Mouse (Mus musculus): ENCODE data around the gene Ptp4a2. TPM values are rescaled to one million over a fixed set of nuclear protein-coding genes. Genes with fewer than 3 reads are reported as not detected.
A peak's percentile ranks its signal among the peaks of the same experiment; 100 is the strongest.
"Not testable (repeated sequence)": the region's sequence is repeated elsewhere in the genome, so short reads cannot be mapped to it uniquely, and the experiment has no call there.

Gene Ptp4a2
- polyA plus RNA-seq, 1 experiment from 2014 or later: 395 TPM

- peak; percentile 41 for DNase-seq (ENCODE audit: low spot score)
- H3K9me3 ChIP-seq (ENCODE audit: control insufficient read depth, low read length); H3K27ac ChIP-seq (ENCODE audit: low read depth, low read length); H3K27me3 ChIP-seq (ENCODE audit: control insufficient read depth, insufficient read depth, low read length); H3K36me3 ChIP-seq (ENCODE audit: control insufficient read depth, insufficient read depth, low read length); H3K9ac ChIP-seq (ENCODE audit: low read length); ATAC-seq (replicated peaks; ENCODE audit: low FRiP score); H3K4me3 ChIP-seq (ENCODE audit: low read depth, low read length); H3K4me1 ChIP-seq (replicated peaks; ENCODE audit: control insufficient read depth, insufficient read depth, low read length); H3K4me2 ChIP-seq (ENCODE audit: low read depth, low read length, severe bottlenecking): not testable (repeated sequence)
- 94% methylated on average over 5 of the region's 5 CpGs for WGBS
Measured at GRCm38 (mm10) chr4:129866171-129866570, 55.2 kb downstream of the Ptp4a2 start.

DNA sequence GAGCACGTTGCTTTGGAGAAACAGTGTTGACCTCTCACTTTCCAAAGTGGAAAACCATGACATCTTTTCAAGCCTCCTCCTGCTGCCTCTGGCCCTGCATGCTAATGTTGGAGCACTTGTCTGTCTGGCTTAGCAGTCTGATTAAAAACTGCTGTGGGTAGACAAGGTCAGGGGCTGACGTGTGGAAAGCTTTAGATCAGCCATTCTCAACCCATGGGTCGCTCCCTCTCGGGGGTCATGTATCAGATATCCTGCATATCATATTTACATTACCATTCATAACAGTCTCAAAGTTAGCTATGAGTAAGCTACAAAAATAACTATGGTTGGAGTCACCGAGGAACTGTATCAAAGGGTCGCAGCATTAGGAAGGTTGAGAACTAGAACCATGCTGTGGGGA, 57.2 kb downstream of the Ptp4a2 start:
- DNase-seq (ENCODE audit: low spot score): peak; percentile 45
- no peak for ATAC-seq (replicated peaks; ENCODE audit: low FRiP score)
- WGBS: 72% methylated on average over 6 of the region's 6 CpGs
- Histone ChIP-seq H3K4me3 (ENCODE audit: low read depth, low read length) (no peak overlapping the region), H3K27me3 (ENCODE audit: control insufficient read depth, insufficient read depth, low read length) (no peaks in the 10 kb centered on the region), H3K9ac (ENCODE audit: low read length) (no peak overlapping the region), H3K4me2 (ENCODE audit: low read depth, low read length, severe bottlenecking) (no peak overlapping the region), H3K27ac (ENCODE audit: low read depth, low read length) (no peak overlapping the region), H3K4me1 (replicated peaks; ENCODE audit: control insufficient read depth, insufficient read depth, low read length) (no peaks in the 10 kb centered on the region), H3K36me3 (ENCODE audit: control insufficient read depth, insufficient read depth, low read length) (no peaks in the 10 kb centered on the region), H3K9me3 (ENCODE audit: control insufficient read depth, low read length) (no peaks in the 10 kb centered on the region)

- Histone ChIP-seq H3K4me3 (ENCODE audit: low read depth, low read length) (no peak overlapping the region), H3K4me2 (ENCODE audit: low read depth, low read length, severe bottlenecking) (no peak overlapping the region), H3K27ac (ENCODE audit: low read depth, low read length) (no peak overlapping the region), H3K27me3 (ENCODE audit: control insufficient read depth, insufficient read depth, low read length) (no peaks in the 10 kb centered on the region), H3K9me3 (ENCODE audit: control insufficient read depth, low read length) (no peaks in the 10 kb centered on the region), H3K36me3 (ENCODE audit: control insufficient read depth, insufficient read depth, low read length) (no peaks in the 10 kb centered on the region), H3K4me1 (replicated peaks; ENCODE audit: control insufficient read depth, insufficient read depth, low read length) (no peaks in the 10 kb centered on the region), H3K9ac (ENCODE audit: low read length) (no peak overlapping the region)
- ATAC-seq (replicated peaks; ENCODE audit: low FRiP score): no peak
- whole genome bisulfite sequencing: 82% methylated on average over 6 of the region's 6 CpGs
- DNase-seq (ENCODE audit: low spot score): no peak
Measured at GRCm38 (mm10) chr4:129870483-129870882, 59.5 kb downstream of the Ptp4a2 start.

GRCm38 (mm10) chr4:129872376-129872922, 61.4 kb downstream of the Ptp4a2 start:
- H3K4me3 ChIP-seq (ENCODE audit: low read depth, low read length): no peak overlapping the region
- 89% methylated on average over 9 of the region's 9 CpGs for whole genome bisulfite sequencing
- no peak overlapping the region for H3K27ac ChIP-seq (ENCODE audit: low read depth, low read length)
- H3K9me3 ChIP-seq (ENCODE audit: control insufficient read depth, low read length): no peaks in the 10 kb centered on the region
- H3K27me3 ChIP-seq (ENCODE audit: control insufficient read depth, insufficient read depth, low read length): no peaks in the 10 kb centered on the region
- peaks cover 4% of the 10 kb centered on the region; the same call in 1 of the 2 replicates for H3K4me1 ChIP-seq (replicated peaks; ENCODE audit: control insufficient read depth, insufficient read depth, low read length)
- no peak overlapping the region for H3K9ac ChIP-seq (ENCODE audit: low read length)
- no peak for ATAC-seq (replicated peaks; ENCODE audit: low FRiP score)
- no peak overlapping the region for H3K4me2 ChIP-seq (ENCODE audit: low read depth, low read length, severe bottlenecking)
- DNase-seq (ENCODE audit: low spot score): no peak
- H3K36me3 ChIP-seq (ENCODE audit: control insufficient read depth, insufficient read depth, low read length): no peaks in the 10 kb centered on the region

DNA sequence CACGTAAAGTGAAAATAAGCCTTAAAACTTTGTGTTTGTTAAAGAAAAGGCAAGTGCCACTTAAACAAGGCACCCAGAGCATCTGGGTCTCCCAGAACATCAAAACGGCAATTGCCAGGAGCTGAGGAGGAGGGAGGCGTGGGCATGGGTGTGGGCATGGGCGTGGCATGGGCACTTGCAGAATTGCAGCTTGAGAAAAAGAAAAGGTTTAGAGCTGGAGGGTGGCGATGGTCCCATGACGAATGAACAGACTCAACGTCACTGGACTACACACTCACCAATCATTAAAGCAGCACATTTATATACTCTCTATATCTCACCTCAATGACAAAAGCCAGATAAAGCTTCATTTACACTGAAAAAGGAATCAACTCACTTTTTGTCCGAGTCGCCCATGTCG, 63.8 kb downstream of the Ptp4a2 start:
- no peaks in the 10 kb centered on the region for H3K27me3 ChIP-seq (ENCODE audit: control insufficient read depth, insufficient read depth, low read length)
- ATAC-seq (replicated peaks; ENCODE audit: low FRiP score) (no peak), DNase-seq (ENCODE audit: low spot score) (no peak)
- no peaks in the 10 kb centered on the region for H3K9me3 ChIP-seq (ENCODE audit: control insufficient read depth, low read length)
- 87% methylated on average over 10 of the region's 10 CpGs for WGBS
- no peaks in the 10 kb centered on the region for H3K36me3 ChIP-seq (ENCODE audit: control insufficient read depth, insufficient read depth, low read length)
- H3K27ac ChIP-seq (ENCODE audit: low read depth, low read length): no peak overlapping the region
- no peak overlapping the region for H3K4me3 ChIP-seq (ENCODE audit: low read depth, low read length)
- H3K4me2 ChIP-seq (ENCODE audit: low read depth, low read length, severe bottlenecking): no peak overlapping the region
- H3K4me1 ChIP-seq (replicated peaks; ENCODE audit: control insufficient read depth, insufficient read depth, low read length): peaks cover 9% of the 10 kb centered on the region; the same call in 1 of the 2 replicates
- no peak overlapping the region for H3K9ac ChIP-seq (ENCODE audit: low read length)

GRCm38 (mm10) chr4:129875406-129875805, 64.4 kb downstream of the Ptp4a2 start:
- Histone ChIP-seq H3K4me2 (ENCODE audit: low read depth, low read length, severe bottlenecking) (no peak overlapping the region), H3K4me1 (replicated peaks; ENCODE audit: control insufficient read depth, insufficient read depth, low read length) (peaks cover 9% of the 10 kb centered on the region; the same call in 1 of the 2 replicates), H3K9ac (ENCODE audit: low read length) (no peak overlapping the region), H3K36me3 (ENCODE audit: control insufficient read depth, insufficient read depth, low read length) (no peaks in the 10 kb centered on the region), H3K9me3 (ENCODE audit: control insufficient read depth, low read length) (no peaks in the 10 kb centered on the region), H3K4me3 (ENCODE audit: low read depth, low read length) (no peak overlapping the region), H3K27me3 (ENCODE audit: control insufficient read depth, insufficient read depth, low read length) (no peaks in the 10 kb centered on the region), H3K27ac (ENCODE audit: low read depth, low read length) (no peak overlapping the region)
- 84% methylated on average over 11 of the region's 11 CpGs for WGBS
- ATAC-seq (replicated peaks; ENCODE audit: low FRiP score) (no peak), DNase-seq (ENCODE audit: low spot score) (no peak)

- H3K4me3 ChIP-seq (ENCODE audit: low read depth, low read length): peak overlapping the region; percentile 22
- WGBS: 18% methylated on average over 21 of the region's 21 CpGs
- H3K9me3 ChIP-seq (ENCODE audit: control insufficient read depth, low read length): no peaks in the 10 kb centered on the region
- DNase-seq (ENCODE audit: low spot score): peak; percentile 73
- peak overlapping the region; percentile 56 for H3K9ac ChIP-seq (ENCODE audit: low read length)
- H3K27me3 ChIP-seq (ENCODE audit: control insufficient read depth, insufficient read depth, low read length): no peaks in the 10 kb centered on the region
- ATAC-seq (replicated peaks; ENCODE audit: low FRiP score): peak; percentile 72
- H3K36me3 ChIP-seq (ENCODE audit: control insufficient read depth, insufficient read depth, low read length): no peaks in the 10 kb centered on the region
- H3K27ac ChIP-seq (ENCODE audit: low read depth, low read length): no peak overlapping the region
- peak overlapping the region; percentile 53 for H3K4me2 ChIP-seq (ENCODE audit: low read depth, low read length, severe bottlenecking)
- H3K4me1 ChIP-seq (replicated peaks; ENCODE audit: control insufficient read depth, insufficient read depth, low read length): peaks cover 9% of the 10 kb centered on the region; the same call in 1 of the 2 replicates
Measured at GRCm38 (mm10) chr4:129876831-129877764, 66.1 kb downstream of the Ptp4a2 start.

DNA sequence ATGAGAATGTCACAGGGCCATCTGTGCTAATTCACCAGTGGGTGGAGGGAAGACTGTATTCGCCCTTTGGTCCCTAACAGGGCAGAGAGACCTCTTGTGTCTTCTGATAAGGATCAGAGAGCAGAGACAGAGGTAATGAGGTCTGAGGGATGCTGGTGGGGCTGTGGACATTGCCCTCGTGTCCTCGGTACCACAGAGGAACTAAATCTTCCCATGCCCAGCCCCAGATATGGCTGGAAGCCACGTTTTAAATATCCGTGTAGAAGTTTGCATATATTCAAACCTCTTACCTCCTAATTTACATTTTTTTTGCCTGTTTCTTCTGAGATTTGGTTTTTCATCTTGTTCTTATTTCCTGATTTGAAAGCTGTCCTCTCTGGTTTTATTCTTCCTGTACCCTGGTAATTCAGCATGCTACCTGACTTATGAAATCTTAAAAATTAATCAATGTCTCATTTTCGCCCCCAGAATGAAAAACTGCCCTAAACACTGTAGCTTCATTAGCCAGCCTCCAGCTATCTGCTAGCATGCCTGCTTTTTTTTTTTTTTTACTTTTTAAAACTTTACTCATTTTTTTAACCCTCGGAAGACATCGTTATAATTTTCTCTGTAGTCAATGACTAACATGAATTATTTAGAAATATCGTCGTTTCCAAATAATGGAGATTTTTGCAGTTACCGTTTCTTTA, 67.1 kb downstream of the Ptp4a2 start:
- Histone ChIP-seq H3K27me3 (ENCODE audit: control insufficient read depth, insufficient read depth, low read length) (no peaks in the 10 kb centered on the region), H3K27ac (ENCODE audit: low read depth, low read length) (no peak overlapping the region), H3K4me1 (replicated peaks; ENCODE audit: control insufficient read depth, insufficient read depth, low read length) (peaks cover 9% of the 10 kb centered on the region; the same call in 1 of the 2 replicates), H3K9me3 (ENCODE audit: control insufficient read depth, low read length) (no peaks in the 10 kb centered on the region), H3K36me3 (ENCODE audit: control insufficient read depth, insufficient read depth, low read length) (no peaks in the 10 kb centered on the region), H3K4me3 (ENCODE audit: low read depth, low read length) (no peak overlapping the region), H3K4me2 (ENCODE audit: low read depth, low read length, severe bottlenecking) (peak overlapping the region; percentile 53; the same call in 1 of the 2 replicates), H3K9ac (ENCODE audit: low read length) (peak overlapping the region; percentile 56; the same call in 1 of the 2 replicates)
- DNase-seq (ENCODE audit: low spot score) (no peak), ATAC-seq (replicated peaks; ENCODE audit: low FRiP score) (no peak)
- 70% methylated on average over 11 of the region's 11 CpGs for WGBS
